Mouse (Mus musculus) embryonic fibroblast, embryonic 13.5 days (primary cell): ENCODE results near the gene Celsr1.

Experiments used
- CTCF ChIP-seq: IDR thresholded peaks from 2 replicates; pipeline ENCODE4 v1.5.1; 2011; ENCODE audit warnings: mild to moderate bottlenecking, control low read depth, low read length, moderate library complexity, borderline replicate concordance; ENCODE audit not compliant: insufficient read depth
- POLR2A ChIP-seq: IDR thresholded peaks from 2 replicates; pipeline ENCODE4 v1.6.1; 2011; ENCODE audit warnings: low read depth, mild to moderate bottlenecking, control low read depth, low read length, moderate library complexity

DNA sequence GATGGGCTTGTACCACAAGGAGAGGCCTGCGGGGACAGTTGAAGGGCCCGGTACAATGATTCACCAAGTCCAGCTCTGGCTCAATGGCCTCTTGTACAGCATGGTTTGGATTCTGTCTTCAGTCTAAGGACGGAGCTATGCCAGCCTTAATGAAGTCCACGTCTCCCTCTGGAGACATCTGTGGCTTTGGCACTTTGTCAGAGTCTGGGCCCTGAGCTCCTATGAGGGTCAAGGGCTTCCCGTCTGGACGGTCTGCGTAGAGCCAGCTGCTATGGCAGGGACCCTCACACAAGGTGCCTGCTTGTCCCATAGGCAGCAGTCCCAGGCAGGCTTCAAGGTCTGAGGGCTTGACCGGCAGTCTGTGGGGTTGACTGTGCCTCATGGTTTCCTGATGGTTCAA lies 133.3 kb downstream of the Celsr1 start:
- TF ChIP-seq CTCF (no peak), POLR2A (no peak)
